ENCODE assay signal across 10 mouse cellular contexts in genomic region chr3:157215937-157216719, GRCm38 (mm10).
DNase-seq lines count a peak whose midpoint lies in the region; ATAC-seq and TF ChIP-seq lines count a peak whose summit lies in the region.
"Had no signal": no experiment of that assay in that cellular context is flagged by ENCODE, and none has a peak within 500 bp of the region (broad histone marks: within the 10 kb centered on the region; RNA-seq: fewer than 3 reads in every experiment).

No protein-coding gene starts in this region.

- H3K9ac ChIP-seq in kidney, postnatal 0 days (ENCODE audit: low read depth, low read length), result no peak overlapping the region
- H3K9ac ChIP-seq in midbrain, embryonic 13.5 days (replicated peaks), result no peak overlapping the region

- 58% methylated on average over 5 of the region's 5 CpGs for WGBS in kidney, postnatal 0 days
- WGBS in kidney, adult 2 months, result 49% methylated on average over 5 of the region's 5 CpGs
- 66% methylated on average over 5 of the region's 5 CpGs for WGBS in forebrain, embryonic 10.5 days
- WGBS in midbrain, embryonic 13.5 days, result 43% methylated on average over 5 of the region's 5 CpGs

- no peaks in the 10 kb centered on the region for H3K4me1 ChIP-seq in kidney, postnatal 0 days (replicated peaks; ENCODE audit: insufficient read depth, low read length)
- no peaks in the 10 kb centered on the region for H3K4me1 ChIP-seq in kidney, adult 2 months (ENCODE audit: control insufficient read depth, insufficient read depth, low read length)
- H3K4me1 ChIP-seq in forebrain, embryonic 10.5 days, result peaks cover 28% of the 10 kb centered on the region
- peaks cover 34% of the 10 kb centered on the region for H3K4me1 ChIP-seq in midbrain, embryonic 13.5 days (replicated peaks)

- no peak overlapping the region for H3K4me3 ChIP-seq in kidney, postnatal 0 days (replicated peaks; ENCODE audit: low read depth, low read length)
- H3K4me3 ChIP-seq in kidney, adult 2 months (ENCODE audit: insufficient read depth, low read depth, low read length), result no peak overlapping the region
- H3K4me3 ChIP-seq in forebrain, embryonic 10.5 days, result no peak overlapping the region
- no peak overlapping the region for H3K4me3 ChIP-seq in midbrain, embryonic 13.5 days (replicated peaks)

- no peak for ATAC-seq in kidney, postnatal 0 days (replicated peaks; ENCODE audit: low FRiP score, low read depth)
- ATAC-seq in midbrain, embryonic 13.5 days, result peak; percentile 64

- no peak for TF ChIP-seq POLR2A in kidney, adult 2 months (IDR thresholded peaks at IDR 0.05; ENCODE audit: low read depth, low read length)
- no peak for TF ChIP-seq POLR2A in brain, embryonic 14.5 days (IDR thresholded peaks at IDR 0.05; ENCODE audit: borderline replicate concordance, extremely low read depth, insufficient read depth, insufficient read length, poor library complexity, severe bottlenecking)

- DNase-seq in kidney, postnatal 0 days (ENCODE audit: low spot score), result peak; percentile 52
- DNase-seq in kidney, adult 2 months, result no peak
- peak; percentile 80 for DNase-seq in brain, embryonic 14.5 days (ENCODE audit: low read depth)
- no peak for DNase-seq in forebrain, embryonic 10.5 days (ENCODE audit: extremely low spot score, low spot score)
- DNase-seq in MN1 (ENCODE audit: low spot score), result no peak
- DNase-seq in right cerebral cortex, postnatal 10 days (ENCODE audit: low spot score in 2 of 2), result no peak
- DNase-seq: layer of hippocampus, postnatal 36 days; right cerebral cortex, adult 18-20 months had no signal

- no peak overlapping the region for H3K4me2 ChIP-seq in kidney, postnatal 0 days (ENCODE audit: low read length)
- H3K4me2 ChIP-seq in midbrain, embryonic 13.5 days (replicated peaks), result no peak overlapping the region

- peak; percentile 43 for TF ChIP-seq CTCF in kidney, postnatal 0 days (IDR thresholded peaks at IDR 0.05; ENCODE audit: low read depth)
- TF ChIP-seq CTCF in kidney, adult 2 months (conservative IDR thresholded peaks at IDR 0.05; ENCODE audit: insufficient read depth, insufficient read length, low read depth, low read length), result no peak
- TF ChIP-seq CTCF in brain, embryonic 14.5 days (IDR thresholded peaks at IDR 0.05; ENCODE audit: borderline replicate concordance, extremely low read depth, insufficient read depth, insufficient read length), result peak; percentile 23; the same call in 1 of the 2 replicates

- H3K27me3 ChIP-seq in kidney, postnatal 0 days (ENCODE audit: insufficient read depth, low read length), result no peaks in the 10 kb centered on the region
- no peaks in the 10 kb centered on the region for H3K27me3 ChIP-seq in kidney, adult 2 months (replicated peaks; ENCODE audit: control insufficient read depth, insufficient read depth, low read length)
- H3K27me3 ChIP-seq in forebrain, embryonic 10.5 days (ENCODE audit: poor library complexity, severe bottlenecking), result no peaks in the 10 kb centered on the region
- H3K27me3 ChIP-seq in midbrain, embryonic 13.5 days, result no peaks in the 10 kb centered on the region

- H3K27ac ChIP-seq in kidney, postnatal 0 days, result no peak overlapping the region
- H3K27ac ChIP-seq in kidney, adult 2 months (ENCODE audit: insufficient read depth, low read depth, low read length), result no peak overlapping the region
- H3K27ac ChIP-seq in forebrain, embryonic 10.5 days, result 0 out of 2 replicates have a peak overlapping the region, but pooled peaks have one; percentile 5
- H3K27ac ChIP-seq in midbrain, embryonic 13.5 days, result peak overlapping the region; percentile 68
- H3K27ac ChIP-seq: macrophage had no signal

- H3K9me3 ChIP-seq in kidney, postnatal 0 days (replicated peaks; ENCODE audit: low read length), result no peaks in the 10 kb centered on the region
- H3K9me3 ChIP-seq in forebrain, embryonic 10.5 days, result no peaks in the 10 kb centered on the region
- no peaks in the 10 kb centered on the region for H3K9me3 ChIP-seq in midbrain, embryonic 13.5 days

- no peaks in the 10 kb centered on the region for H3K36me3 ChIP-seq in kidney, postnatal 0 days (ENCODE audit: insufficient read depth, low read length)
- no peaks in the 10 kb centered on the region for H3K36me3 ChIP-seq in kidney, adult 2 months (ENCODE audit: control insufficient read depth, insufficient read depth, low read length)
- H3K36me3 ChIP-seq in forebrain, embryonic 10.5 days (replicated peaks), result no peaks in the 10 kb centered on the region
- no peaks in the 10 kb centered on the region for H3K36me3 ChIP-seq in midbrain, embryonic 13.5 days

Comparison
In these comparisons a context has a peak if more than half of its experiments do, and no peak if none do; other contexts are left out.
1. DNase-seq: peak in kidney, postnatal 0 days (single experiment) and brain, embryonic 14.5 days (single experiment); none in kidney, adult 2 months (single experiment), forebrain, embryonic 10.5 days (single experiment), MN1 (single experiment) and right cerebral cortex, postnatal 10 days (0 of 2).
2. H3K27ac ChIP-seq: peak in forebrain, embryonic 10.5 days (single experiment) and midbrain, embryonic 13.5 days (single experiment); none in kidney, postnatal 0 days (single experiment) and kidney, adult 2 months (single experiment).